Mouse (Mus musculus): Measurements from ENCODE around the gene Mdga2.

DNA sequence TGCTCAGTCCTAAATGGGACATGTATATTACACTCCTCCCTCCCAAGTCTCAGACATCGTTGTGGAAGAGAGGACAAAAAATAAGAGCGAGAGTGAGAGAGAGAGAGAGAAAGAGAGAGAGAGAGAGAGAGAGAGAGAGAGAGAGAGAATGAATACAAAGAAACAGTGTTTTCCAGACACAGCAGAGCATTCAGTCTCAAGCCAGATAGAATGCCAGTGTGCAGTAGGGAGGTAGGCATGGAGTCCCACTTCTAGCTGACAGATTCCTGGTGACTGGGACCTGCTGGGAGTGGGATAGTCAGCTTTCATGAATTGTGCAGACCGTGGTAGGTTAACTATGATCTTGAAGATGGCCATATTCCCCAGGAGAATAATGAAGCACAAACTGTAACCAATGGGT is 542.8 kb downstream of the Mdga2 start:
- TF ChIP-seq TAL1 (IDR thresholded peaks at IDR 0.05; ENCODE audit: low read length) (no peak), GATA1 (IDR thresholded peaks at IDR 0.05; ENCODE audit: low read length) (no peak)

Data from erythroblast, embryonic 14.5 days (primary cell).